Mouse (Mus musculus) G1E-ER4 (cell line): ENCODE measurements around the gene Lhfpl2. TPM values are rescaled to one million over a fixed set of nuclear protein-coding genes. Genes with fewer than 3 reads are reported as not detected.

Source experiments
- GATA1 ChIP-seq: IDR thresholded peaks from one replicate; pipeline ENCODE4 v1.8.0; 2012; ENCODE audit warnings: low read length, inconsistent platforms
- polyA plus RNA-seq: library from polyadenylated mRNA; stranded (reverse); fragments of >175 nt; gene quantifications from 2 replicates; pipeline ENCODE4 v1.2.3, GENCODE M21; 2012

The Lhfpl2 gene
- polyA plus RNA-seq, 1 experiment = not detected

- TF ChIP-seq GATA1 = no peak
Observed at GRCm38 (mm10) chr13:94143063-94143652, 85.6 kb downstream of the Lhfpl2 start.

- TF ChIP-seq GATA1 = no peak
Observed at GRCm38 (mm10) chr13:94144451-94144850, 86.9 kb downstream of the Lhfpl2 start.

GRCm38 (mm10) chr13:94147257-94147656 lies 89.7 kb downstream of the Lhfpl2 start:
- TF ChIP-seq GATA1 = no peak

- TF ChIP-seq GATA1 = no peak
Observed at GRCm38 (mm10) chr13:94149006-94149405, 91.4 kb downstream of the Lhfpl2 start.

- no peak for TF ChIP-seq GATA1
Observed at GRCm38 (mm10) chr13:94149781-94150180, 92.2 kb downstream of the Lhfpl2 start.

- no peak for TF ChIP-seq GATA1
Observed at GRCm38 (mm10) chr13:94151308-94151707, 93.7 kb downstream of the Lhfpl2 start.

- TF ChIP-seq GATA1 = no peak
Observed at GRCm38 (mm10) chr13:94152836-94153235, 95.2 kb downstream of the Lhfpl2 start.

- no peak for TF ChIP-seq GATA1
Observed at GRCm38 (mm10) chr13:94153658-94154057, 96.1 kb downstream of the Lhfpl2 start.

- TF ChIP-seq GATA1 = no peak
Observed at GRCm38 (mm10) chr13:94154512-94155296, 97.1 kb downstream of the Lhfpl2 start.

GRCm38 (mm10) chr13:94155657-94156429 lies 98.2 kb downstream of the Lhfpl2 start:
- no peak for TF ChIP-seq GATA1

- no peak for TF ChIP-seq GATA1
Observed at GRCm38 (mm10) chr13:94158864-94159477, 101.4 kb downstream of the Lhfpl2 start.

GRCm38 (mm10) chr13:94159478-94160220 lies 102.1 kb downstream of the Lhfpl2 start:
- no peak for TF ChIP-seq GATA1

GRCm38 (mm10) chr13:94164501-94164900 lies 106.9 kb downstream of the Lhfpl2 start:
- no peak for TF ChIP-seq GATA1

GRCm38 (mm10) chr13:94168319-94168718 lies 110.7 kb downstream of the Lhfpl2 start:
- no peak for TF ChIP-seq GATA1

- no peak for TF ChIP-seq GATA1
Observed at GRCm38 (mm10) chr13:94169325-94169916, 111.8 kb downstream of the Lhfpl2 start.
